Mouse (Mus musculus) liver, postnatal 0 days (tissue): ENCODE measurements around the gene Dscam.

Source experiments
- CTCF ChIP-seq: sonication (generic); IDR thresholded peaks from 2 replicates; pipeline ENCODE4 v1.5.1; 2016; ENCODE audit warnings: antibody characterized with exemption, low read depth
- EP300 ChIP-seq: IDR thresholded peaks from 2 replicates; pipeline ENCODE4 v1.6.1; 2016; ENCODE audit warnings: antibody characterized with exemption, low read depth, mild to moderate bottlenecking

DNA sequence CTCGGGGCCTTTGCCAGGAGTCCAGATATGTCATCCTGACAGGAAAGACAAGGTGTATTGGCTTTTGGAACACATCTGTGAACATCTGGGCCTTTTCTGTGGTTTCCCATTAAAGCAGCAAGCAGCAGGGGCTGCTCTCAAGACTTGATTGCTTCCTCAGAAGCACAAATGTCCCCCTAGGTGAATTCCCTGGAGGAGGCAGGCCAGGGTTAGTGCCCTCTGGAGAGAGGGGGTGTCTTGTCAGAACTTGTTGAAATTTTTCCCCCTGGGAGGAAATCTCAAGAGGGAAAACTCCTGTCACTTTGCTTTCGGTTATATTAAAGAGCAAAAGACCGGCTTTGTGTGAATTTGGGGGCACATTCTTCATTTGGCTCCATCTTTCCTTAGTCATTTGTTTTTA, 1.9 kb downstream of the Dscam start:
- no peak for TF ChIP-seq CTCF
- no peak for TF ChIP-seq EP300
